Mouse (Mus musculus) layer of hippocampus, adult 9-11 months (tissue): ENCODE results near the gene B9d2.

ENCODE experiments used
- DNase-seq: peaks from one replicate; pipeline ENCODE4 v3.0.0; 2022

B9d2 gene

DNA sequence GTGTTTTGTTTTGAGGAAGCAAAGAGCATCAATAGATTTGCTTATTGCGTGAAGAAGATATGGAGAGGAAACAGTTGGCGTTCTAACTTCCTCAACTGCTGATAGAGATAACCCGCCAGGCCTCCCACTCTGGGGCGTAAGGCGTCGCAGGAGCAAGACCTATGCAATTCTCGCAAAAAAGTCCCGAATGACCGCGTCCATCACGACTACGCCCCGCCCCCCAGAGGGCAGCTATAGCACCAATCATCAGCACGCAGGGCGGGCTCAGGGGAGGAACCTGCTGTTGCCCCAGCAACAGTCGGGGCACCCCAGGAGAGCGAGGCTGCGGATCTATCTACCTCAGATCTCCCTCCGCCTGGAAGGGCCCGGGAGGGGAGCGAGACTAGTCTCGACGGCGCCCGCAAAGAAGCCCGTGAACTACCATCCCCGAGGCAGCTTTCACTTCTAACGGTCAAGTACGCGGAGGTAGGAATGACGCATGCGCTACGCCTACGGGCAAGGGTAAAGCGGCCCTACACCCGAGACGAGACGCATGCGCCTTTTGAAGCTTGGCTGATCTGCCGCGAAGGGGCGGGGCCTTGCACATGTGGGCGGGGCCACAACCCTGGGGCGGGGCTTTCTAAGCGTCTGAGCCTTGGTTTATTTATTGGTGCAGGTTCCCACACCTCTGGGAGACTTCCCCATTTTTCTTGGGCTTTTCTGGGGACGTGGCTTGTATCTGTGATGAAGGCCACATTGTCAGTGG lies at the start of gene B9d2:
B9d2 (plus strand) TSS at position 267 of the 745 bp plus-strand sequence.
- peak; percentile 95 for DNase-seq

DNA sequence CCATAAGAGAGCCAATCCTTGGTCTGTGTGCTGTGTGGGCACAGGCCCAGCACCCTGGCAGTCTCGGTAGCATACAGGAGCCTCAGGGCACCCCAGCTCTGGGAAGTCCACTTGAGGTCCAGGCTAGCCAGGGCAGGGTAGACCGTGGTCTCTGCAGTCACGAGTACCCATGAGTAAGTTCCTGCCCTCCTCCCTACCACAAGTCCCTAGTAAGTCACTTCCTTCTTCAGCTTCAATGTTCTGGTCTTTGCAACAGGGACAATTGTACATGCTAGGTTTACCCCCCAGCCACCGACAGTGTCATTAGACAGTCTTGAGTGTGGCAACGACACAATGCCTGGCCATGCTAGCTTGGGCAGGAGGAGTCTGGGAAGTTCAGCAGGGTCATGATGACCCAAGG lies 47.9 kb upstream of the B9d2 start:
- DNase-seq, result peak; percentile 62

DNA sequence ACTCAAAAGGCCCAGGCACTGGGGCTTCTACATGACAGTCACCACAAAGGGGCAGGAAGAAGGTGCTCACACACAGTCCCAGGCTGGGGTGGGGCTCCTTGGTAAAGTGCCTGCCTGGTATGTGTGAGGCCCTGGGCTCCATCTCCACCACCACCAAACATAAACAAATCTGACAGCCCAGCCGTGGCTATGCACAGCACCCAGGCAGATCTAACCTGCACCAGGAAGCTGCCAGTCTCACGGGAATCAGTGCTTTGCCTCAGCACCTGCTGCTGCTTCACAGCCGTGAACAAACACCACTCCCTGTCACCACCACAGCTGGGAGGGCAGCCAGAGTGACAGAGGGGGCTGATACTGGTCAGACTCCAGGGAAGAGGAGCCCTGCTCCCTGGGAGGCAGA lies 44.2 kb upstream of the B9d2 start:
- no peak for DNase-seq

DNA sequence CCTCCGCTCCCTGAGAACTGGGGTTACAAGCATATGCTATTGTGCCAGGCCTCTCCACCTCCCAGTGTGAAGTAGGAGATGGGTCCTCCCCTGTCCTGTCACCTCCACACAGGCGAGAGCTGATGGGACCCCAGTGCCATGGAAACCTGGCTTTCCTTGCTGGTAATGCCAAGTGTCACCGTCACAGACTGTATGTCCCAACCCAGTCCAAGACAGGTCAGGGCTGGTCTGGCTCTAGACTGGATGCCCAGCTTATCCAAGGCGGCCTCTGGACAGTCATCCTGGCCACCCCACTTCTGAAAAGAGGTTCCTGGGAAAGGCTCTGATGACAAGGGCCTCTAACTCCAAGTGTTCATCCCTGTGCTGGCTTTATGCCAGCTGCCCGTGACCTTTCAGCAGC lies 43.5 kb upstream of the B9d2 start:
- no peak for DNase-seq

DNA sequence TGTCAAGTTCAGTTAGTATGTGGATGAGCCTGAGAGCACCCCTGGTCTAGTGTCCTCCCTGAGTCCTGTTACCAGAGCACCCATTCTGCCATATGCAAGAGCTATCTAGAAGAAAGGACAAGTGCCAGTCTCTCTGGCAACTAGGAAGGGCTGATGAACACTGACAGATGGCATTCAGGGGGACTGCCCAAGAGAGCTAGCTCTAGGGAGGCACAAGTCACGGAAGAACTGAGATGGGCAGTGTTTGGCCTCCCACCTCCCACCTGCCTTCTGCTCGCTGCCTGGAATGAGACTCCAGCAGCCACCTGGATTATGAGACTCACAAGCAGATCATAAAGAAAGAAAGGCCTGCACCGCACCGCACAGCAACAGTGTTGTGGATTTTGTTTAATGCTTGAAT lies 40.8 kb upstream of the B9d2 start:
- no peak for DNase-seq

DNA sequence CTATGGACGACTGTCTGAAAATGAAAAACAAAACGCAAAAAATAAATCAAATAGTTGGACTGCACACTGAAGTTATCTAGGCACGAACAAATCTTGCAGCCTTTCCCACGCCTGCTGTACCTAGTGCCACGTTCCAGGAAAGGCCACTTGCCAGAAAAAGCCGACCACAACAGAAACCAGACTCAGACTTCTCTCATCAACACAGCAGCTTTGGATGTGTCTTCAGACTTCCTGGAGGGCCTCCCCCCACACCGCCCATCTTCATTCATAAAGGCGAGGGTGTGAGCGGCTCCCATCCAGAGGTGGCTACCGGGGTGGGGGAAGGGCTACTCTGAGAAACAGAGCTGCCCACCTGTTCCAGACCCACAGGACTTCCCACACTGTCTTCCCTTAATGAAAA lies 36.4 kb upstream of the B9d2 start:
- DNase-seq, result no peak

DNA sequence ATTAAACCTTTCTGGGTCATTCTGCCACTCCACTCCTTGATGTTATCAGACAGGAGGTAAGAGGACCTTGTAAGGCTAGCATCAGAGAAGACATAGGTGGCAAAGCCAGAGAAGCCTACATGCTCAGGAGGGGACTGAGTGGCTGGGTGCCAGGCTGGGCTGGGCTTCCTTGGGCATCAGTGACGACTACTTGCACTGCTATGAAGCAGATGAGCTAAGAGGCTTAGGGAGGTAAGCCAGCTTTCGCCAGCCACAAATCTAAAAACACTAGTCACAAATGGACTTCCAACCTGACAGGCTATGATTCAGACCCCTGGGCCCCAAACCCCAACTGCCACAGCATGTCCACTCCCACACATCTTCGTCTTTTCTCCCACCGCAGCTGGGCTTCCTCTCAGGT lies 35.9 kb upstream of the B9d2 start:
- no peak for DNase-seq

DNA sequence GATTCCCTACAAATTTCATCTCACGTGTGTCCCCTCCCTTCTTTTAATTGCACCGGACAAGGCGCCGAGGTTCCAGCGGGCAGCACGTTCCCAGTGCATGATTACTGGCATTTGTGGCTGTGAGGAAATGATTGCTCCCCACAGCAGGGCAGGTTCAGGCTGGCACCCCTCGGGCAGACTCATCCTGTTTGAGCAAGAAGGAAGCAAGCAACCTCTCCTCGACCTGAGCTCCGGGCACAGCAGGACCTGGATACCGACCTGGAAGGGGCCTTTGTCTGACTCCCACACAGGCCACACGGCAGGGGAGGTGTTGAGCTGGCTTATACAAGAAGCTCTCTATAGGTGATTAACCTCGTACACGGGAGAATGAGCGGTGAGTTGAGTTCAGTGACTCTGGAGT lies 35.5 kb upstream of the B9d2 start:
- no peak for DNase-seq

DNA sequence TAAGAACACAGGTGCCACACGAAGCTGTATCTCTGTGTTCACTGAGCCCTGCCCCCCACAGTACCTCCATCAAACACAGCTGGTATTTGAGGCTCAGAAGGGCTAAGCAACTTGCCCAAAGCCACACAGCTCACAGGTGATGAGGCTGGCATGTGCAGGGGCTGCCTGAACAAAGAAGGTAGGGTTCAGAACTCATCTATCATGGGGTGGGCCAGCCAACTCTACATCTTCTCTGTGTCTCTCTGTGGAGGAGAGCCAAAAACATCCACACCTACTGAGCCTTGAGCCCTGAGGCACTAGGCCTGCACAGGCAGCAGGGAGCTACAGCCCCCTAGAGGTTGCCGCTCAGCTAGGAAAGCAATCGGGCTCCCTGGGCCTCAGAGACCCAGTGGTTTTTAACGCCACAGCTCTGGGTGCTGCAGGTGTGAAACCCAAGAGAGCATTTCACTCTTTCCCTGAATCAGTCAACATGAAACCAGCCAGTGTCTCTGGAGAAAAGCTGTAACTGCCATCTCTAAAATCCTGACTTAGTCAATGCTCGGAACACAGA lies 32.9 kb upstream of the B9d2 start:
- no peak for DNase-seq

DNA sequence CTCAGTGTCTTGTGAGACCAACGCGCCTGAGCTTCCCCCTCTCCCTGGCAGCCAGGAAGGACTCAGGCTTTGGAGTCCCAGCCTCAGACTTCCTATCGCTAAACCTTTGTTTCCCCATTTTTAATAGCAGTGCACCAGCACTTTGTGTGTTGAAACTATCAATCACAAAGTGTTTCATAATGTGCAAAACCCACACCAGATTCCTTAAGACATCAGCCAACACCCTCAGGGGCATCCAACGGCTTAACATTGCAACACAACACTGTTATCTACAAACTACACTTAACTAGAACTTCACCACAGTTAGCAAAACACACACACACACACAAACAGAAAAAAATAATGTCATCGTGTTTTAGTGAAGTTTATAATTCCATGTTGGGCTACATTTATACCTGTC lies 30.7 kb upstream of the B9d2 start:
- no peak for DNase-seq

DNA sequence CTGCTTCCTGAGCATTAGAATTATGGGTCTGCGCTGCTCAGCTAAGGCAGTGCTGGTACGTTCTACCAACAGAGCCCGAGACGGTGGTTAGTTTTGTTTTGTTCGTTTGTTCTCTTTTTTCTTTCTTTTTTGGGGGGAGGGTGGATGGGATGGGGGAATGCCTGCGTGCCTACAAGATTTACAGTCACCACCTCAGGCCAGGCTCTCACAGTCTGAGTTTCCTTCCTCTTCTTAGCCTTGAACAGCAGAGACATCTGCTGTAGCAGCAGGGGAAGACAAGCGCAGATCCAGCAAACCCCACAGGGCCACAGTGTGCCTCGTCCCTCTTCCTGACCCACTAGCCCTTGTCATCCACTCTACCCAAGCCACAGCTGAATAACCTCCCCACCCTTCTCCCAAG lies 29.3 kb upstream of the B9d2 start:
- DNase-seq, result no peak

DNA sequence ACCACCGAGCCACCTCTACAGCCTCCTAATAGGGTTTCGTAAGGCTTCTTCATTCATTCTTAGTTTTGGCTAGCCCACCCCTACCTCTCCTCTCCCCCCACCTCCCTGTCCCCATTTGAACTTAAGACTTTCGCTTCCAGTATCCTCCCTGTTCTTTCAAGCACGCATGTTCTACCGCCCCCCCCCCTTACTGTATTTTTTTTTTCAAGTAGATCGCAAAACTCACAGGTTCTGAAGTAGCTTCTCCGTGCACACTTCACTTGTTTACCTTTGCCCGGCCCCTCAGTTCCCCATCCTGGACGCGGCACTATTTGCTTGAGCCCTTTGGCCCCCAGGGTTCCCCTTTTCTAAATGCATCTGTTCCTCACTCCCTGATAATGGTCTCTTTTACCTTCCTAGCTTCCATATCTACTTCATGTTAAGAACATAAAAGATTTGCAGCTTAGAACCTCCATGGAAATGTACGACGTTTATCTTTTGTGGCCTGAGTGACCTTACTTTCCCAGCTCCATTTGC lies 28.3 kb upstream of the B9d2 start:
- no peak for DNase-seq

DNA sequence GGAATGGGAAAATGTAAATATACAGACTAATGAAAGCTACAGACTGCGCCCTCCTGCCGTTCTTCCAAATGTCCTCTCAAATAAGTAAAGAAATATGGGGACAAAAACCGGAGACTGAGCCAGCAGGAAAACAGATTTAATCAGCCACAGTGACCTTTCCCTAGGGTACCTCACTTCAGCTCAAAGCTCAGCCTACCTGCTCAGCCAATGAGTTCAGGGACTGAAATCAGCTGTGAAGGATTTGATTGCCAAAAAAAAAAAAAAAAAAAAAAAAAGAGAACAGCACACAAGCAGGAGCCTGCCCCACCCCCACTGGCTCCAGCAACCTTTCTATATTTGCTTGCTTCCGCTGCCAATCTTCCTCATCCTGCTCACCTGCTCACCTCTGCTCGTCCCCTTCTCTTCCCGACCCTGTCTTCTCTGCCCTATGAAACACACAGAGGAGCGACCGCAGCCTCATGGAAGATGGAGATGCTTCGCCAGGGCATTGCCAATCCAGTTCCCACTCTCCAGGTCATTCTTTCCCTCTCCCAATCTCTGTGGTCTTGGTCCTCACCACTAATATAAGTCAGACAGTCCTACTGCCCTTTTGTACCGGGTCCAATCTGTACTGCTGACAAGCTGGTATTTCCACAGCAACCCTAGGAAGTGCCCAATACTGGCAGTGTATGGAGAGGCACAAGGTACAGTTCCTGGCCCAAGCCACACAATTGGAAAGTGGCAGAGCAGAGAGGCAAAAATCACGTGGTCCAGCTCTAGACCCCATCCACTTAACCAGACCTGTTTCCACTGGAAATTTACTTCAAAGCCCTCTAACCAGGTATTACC lies 24.8 kb upstream of the B9d2 start:
- DNase-seq, result no peak

DNA sequence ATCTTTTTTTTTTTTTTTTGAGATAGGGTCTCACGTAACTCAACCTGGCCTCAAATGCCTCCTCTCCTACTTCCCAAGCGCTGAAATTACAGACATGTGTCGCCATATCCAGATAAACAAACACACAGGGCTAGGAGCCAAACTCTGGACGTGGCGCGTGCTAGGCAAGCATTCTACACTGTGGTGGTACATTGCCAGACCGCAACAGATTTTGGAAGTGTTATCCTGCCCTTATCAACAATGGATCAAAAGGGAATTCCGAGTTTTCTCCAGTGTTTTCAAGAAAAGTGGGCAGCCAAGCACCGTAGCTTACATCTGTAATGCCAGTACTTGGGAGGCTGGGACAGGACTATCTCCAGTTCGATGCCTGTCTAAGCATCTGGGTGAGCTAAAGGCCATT lies 22.8 kb upstream of the B9d2 start:
- no peak for DNase-seq

DNA sequence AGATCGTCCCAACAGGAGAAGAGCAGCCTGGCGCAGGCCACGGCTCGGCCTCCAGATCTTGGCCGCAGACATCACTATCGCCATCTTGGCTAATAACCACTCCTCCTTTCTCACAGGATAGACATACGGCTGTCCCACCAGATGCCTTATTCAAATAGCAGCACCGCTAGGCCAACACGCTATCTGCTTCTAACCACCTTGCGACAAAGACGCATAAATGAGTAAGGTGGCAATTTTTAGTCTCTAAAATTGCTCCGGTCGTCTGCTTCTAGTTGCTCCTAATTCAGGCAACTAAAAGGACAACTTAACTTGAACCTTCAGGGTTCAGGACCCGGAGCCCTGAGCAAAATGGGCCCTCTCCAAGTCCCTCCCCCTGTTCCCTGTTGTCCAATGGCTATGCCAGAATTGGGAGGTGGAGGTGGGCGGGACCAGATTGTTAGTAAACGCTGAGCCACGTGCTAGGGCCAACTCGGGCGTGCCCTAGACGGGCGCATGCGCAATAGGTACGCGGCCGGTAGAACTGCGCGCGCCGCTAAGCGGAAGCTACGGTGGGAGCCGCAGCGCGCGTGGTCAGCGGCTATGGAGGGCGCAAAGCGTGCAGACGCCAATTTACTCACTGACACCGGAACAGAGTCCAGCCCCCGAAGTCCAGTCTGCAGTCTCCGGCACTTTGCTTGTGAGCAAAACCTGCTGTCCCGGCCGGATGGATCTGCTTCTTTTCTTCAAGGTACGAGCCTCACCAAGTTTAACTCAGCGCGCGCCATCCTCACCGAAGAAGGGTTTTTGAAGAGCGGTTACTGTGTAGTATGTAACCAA lies 21.7 kb upstream of the B9d2 start, which contains the start of the genes Bckdha and Exosc5:
Bckdha (minus strand) TSS at position 325 of the 816 bp plus-strand sequence.
Exosc5 (plus strand) TSS at position 508 of the 816 bp plus-strand sequence.
- peak; percentile 100 for DNase-seq

DNA sequence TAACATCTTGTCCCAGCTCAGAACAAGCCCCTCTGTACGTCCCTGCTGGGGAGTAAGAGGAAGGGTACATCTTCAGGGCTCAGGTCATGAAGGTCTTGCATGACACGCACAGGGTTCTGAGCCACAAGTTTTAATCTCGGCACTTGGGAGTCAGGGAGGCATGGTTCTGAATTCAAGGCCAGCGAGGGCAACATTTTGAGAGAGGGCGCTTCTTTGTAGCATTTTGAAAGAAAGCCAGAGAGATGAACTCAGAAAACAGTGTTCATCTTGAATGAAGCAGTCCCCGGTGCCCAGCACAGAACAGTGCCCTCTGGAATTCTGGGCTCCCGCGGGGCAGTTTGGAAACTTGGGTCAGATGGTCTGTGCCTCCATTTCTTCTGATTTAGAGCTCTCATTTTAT lies 14.2 kb upstream of the B9d2 start:
- no peak for DNase-seq

DNA sequence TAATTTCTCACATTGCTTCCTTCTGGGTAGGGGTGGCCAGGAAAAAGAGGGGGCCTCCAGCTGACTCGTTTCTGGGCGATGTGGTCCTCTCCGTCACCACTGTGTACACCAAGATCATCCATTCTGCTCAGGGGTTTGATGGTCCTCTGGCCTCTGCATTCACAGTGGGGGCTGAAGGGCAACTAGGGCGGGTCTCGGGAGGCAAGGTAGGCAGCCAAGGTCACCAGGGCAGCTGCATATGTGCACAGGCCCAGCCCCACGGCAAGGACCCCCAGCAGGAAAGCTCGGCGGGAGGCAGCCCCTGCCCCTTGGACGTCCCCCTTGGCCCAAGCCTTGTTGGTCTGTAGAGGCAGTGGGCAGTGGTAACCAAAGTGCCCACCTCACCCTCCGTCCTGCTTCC lies 11.4 kb upstream of the B9d2 start:
- no peak for DNase-seq

DNA sequence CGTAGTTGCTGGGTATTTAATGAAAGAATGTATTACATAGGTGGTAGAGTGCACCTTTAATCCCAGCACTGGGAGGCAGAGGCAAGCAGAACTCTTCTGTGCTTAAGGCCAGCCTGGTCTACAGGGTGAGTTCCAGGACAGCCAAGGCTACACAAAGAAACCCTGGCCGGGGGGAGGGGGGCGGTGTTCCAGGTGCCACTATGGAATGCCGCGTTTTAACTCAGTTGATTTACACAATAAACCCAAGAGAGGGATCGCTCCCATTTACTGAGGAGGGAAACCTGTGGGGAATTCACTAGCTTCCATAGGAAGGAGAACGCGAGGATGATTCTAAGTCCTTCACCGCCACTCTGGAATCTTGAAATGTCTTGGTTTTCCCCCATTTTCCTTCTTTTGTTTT lies 10.9 kb upstream of the B9d2 start:
- DNase-seq, result no peak

DNA sequence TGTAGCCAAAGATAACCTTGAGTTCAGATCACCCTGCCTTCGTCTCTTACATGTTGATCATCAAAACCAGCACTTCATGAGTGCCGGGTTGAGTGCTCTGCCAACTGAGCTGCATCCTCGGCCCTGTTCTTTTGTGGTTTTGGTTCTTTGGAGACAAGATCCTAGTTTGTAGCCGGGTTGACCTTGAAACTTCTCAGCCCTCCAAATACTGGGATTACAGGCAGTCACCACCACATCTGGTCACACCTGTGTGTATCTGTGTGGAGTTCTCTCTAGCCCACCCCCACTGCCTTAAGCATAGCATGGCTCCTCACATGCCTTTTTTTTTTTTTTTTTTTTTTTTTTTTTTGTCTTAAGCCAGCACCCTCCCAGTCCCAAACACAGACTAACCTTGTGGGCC lies 10.5 kb upstream of the B9d2 start:
- no peak for DNase-seq

DNA sequence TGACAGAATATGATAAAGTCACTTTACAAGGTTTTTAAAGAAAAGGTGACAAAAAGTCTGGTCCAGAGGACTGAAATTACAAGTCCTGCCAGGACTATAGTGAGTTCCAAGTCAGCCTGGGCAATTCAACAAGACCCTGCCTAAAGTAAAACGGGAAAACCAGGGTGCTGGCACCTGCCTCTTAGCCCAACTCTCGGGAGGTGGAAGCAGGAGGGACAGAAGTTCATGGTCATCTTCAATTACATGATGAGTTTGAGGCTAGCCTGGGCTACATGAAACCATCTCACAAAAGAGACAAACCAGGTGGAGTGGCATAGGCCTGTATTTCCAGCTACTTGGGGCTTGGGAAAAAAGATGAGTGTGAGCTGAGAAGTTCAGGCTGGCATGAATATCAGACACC lies 8.9 kb upstream of the B9d2 start:
- DNase-seq, result no peak

DNA sequence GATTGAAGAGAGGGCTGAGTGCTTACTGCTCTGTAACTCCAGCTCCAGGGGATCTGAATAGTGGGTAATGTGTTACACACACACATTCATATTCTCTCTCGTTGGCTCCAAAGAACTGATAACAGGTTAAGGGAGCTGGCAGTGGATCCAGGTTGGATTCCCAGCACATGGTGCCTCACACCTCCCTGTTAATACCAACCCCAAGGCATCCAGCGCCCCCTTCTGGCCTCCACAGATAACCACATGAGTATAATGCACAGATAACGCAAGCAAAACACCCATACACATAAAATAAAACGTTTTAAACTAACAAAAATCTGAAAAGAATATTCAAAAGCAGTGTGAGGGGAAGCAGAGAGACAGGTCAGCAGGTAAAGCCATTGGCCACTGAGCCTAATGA lies 8.1 kb upstream of the B9d2 start:
- no peak for DNase-seq

DNA sequence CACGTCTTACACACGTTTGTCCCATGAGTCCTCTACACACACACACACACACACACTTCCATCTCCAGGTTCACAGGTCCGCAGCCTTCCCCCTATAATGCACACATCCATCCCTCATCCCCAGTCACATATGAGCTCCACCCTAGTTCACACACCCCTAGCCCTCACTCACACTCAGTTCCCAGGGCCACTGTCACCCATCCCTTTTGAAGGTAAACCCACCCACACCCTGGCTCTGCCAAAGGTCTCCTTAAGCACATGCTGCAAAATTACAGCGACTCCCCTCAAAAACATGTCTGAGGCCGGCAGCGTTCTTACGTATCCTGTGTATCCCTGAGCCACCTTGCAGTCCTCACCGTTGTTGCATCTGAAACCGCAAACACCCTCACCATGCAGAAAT lies 6.3 kb upstream of the B9d2 start:
- no peak for DNase-seq

DNA sequence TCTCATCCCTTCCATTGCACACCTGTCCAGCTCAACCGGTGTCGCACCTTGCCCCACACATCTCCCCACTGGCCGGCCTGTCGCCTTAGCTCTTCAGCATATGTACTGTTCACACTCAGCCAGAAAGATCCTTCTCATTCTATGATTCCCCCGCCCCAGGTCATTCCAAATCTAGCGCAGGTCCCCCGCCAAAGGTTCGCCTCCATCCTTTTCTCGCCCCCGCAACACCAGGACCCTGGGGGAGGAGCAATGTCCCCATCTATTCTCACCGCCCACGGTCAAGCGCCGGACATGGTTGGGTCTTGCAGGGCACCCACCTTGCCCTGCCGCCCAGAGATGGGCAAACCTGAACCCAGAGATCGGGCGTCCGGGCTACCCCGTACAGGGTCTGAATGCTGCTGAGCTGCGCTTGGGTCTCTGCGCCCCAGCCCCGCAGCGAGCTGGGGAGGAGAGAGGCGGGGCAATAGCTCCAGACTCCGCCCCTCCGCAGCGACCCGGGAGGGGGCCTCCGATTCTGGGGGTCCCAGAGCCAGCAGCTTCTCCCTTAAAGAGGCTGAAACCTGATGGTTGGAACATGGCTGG lies 5.8 kb upstream of the B9d2 start, which contains the start of gene Tmem91:
Tmem91 (minus strand) TSS at position 448 of the 582 bp plus-strand sequence.
- no peak for DNase-seq
